Mouse (Mus musculus) ES-E14 (cell line): ENCODE measurements around the gene Stx8.

Source experiments
- CHD2 ChIP-seq: IDR thresholded peaks from 2 replicates; pipeline ENCODE4 v1.6.1; 2014; ENCODE audit warnings: mild to moderate bottlenecking, low read depth, low read length, inconsistent platforms
- MAFK ChIP-seq: IDR thresholded peaks from 2 replicates; pipeline ENCODE4 v1.6.1; 2014; ENCODE audit warnings: mild to moderate bottlenecking, low read depth, low read length, inconsistent platforms; ENCODE audit not compliant: insufficient read depth

GRCm38 (mm10) chr11:68021976-68022375 is 56.0 kb downstream of the Stx8 start:
- TF ChIP-seq CHD2 (no peak), MAFK (no peak)
